Mouse (Mus musculus): Measurements from ENCODE around the gene C130074G19Rik. TPM values are rescaled to one million over a fixed set of nuclear protein-coding genes. Genes with fewer than 3 reads are reported as not detected.

Gene C130074G19Rik
- polyA plus RNA-seq, 1 experiment from 2014 or later = 1.1 TPM

DNA sequence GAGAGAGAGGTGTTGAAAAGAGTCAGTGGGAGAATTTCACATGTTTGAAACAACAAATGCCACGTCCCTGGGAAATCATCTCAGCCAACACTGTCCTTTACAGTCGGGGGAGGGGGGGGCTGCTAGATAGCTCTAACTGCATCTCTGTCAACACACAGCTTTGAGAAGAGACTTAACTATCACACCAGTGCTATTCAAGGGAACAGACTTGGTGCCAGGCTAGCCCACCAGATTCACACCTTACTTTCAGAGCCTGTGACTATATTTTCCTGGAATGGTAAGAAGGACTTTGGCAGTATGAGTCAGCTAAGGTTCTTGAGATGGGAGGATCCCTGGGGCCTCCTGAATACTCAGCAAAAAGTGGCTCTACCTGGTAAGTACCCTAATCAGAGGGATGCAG is 5.7 kb downstream of the C130074G19Rik start:
- no peak for DNase-seq (ENCODE audit: low spot score)

- no peak for DNase-seq (ENCODE audit: low spot score)
Observed at GRCm38 (mm10) chr1:184873910-184874309, 9.1 kb downstream of the C130074G19Rik start.

GRCm38 (mm10) chr1:184872069-184872819 is 10.8 kb downstream of the C130074G19Rik start:
- no peak for DNase-seq (ENCODE audit: low spot score)

GRCm38 (mm10) chr1:184871506-184871905 is 11.5 kb downstream of the C130074G19Rik start:
- no peak for DNase-seq (ENCODE audit: low spot score)

DNA sequence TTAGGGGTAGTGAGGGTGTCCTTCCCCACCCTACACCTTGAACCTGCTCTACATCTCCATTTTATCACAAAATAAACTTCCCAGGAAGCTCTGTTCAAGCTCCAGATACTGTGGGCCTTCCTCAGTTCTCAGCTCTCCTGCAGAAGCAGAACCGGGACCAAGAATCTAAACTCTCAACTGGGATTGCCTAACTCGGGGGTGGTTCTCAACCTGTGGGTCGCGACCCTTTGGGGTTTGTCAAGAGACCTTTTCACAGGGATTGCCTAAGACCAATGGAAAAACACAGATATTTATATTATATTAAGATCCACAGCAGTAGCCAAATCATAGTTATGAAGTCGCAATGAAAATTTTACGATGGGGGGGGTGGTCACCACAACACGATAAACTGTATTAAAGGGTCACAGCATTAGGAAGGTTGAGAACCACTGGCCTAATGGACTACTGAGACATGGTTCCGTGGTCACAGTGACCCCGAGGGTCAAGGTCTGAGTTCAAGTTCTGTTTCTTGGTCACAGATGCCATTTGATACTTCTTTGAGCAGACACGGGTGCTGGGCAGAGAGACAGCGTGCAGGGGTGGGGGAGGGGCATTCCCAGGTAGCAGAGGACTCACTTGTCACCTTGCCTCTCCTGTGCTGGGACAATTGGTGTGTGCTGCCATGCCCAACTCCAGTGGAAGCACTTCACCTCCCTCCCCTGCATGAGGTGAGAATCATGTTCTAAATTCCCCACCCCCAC is 12.2 kb downstream of the C130074G19Rik start:
- no peak for DNase-seq (ENCODE audit: low spot score)

DNA sequence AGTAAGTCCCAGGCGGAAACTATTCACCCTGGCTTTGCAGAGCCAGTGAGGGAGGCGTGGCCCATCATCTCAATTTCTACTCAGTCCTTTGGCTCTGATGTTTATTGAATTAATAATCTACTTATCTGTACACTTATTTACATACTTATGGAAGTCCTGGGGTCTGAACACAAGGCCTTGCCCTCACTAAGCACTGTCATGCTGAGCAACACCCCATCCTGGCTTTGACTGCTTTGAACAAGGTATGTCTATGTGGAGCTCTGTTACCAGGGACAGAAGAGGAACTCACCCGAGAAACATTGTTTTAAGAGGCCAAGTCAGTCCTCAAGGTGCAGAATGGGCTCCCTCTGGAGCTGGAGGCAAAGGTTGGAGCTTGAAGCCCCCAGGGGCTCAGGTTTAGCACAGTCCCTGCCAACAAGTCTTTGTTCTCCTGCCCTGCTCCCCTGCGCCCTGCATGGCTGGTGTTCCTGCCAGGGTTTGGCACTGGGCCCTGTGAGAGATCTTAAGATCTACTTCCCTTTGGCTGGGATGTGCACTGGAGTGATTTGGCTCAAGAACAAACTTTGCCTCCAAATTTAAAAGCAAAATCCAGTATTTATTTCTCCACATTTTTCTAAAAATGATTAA is 13.0 kb downstream of the C130074G19Rik start:
- DNase-seq (ENCODE audit: low spot score) = no peak

DNA sequence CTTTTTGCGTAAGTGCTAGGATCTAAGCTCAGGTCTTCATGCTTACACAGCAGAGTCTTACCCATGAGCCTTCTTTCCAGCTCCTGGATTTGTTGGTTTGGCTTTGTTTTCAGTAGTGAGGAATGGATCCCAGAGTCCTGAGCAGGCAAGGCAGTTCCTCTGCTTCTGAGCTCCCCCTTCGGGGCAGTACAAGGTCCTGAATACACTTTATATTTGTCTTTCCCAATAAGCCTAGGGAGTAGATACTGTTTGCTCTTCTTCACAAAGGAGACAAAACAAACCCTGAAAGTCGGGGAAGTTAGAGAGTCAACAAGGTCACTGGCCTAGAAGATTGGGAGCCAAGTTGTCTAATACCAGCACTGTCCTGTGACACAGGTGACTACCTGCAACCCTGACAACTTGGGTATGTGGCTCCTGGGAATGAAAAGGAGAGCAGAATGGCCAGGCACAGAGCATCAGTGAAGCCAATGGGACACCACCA is 15.3 kb downstream of the C130074G19Rik start:
- DNase-seq (ENCODE audit: low spot score) = no peak

- DNase-seq (ENCODE audit: low spot score) = no peak
Observed at GRCm38 (mm10) chr1:184864381-184864801, 18.6 kb downstream of the C130074G19Rik start.

DNA sequence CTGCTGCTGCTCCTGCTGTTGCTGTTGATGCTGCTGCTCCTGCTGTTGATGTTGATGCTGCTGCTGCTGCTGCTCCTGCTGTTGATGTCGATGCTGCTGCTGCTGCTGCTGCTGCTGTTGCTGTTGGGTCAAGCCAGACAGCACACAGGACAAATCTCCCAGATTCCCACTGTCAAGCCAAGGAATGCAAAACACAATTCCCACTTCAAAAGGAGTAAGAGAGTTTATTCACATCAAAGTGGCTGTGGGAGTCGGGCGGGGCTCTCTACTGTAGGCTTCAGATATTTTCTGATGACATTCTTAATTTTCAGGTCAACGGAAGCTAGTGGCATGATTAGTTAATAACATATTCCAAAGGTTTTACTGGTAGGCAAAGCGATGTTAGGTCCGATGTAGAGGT is 20.4 kb downstream of the C130074G19Rik start:
- no peak for DNase-seq (ENCODE audit: low spot score)

GRCm38 (mm10) chr1:184861551-184861950 is 21.5 kb downstream of the C130074G19Rik start:
- no peak for DNase-seq (ENCODE audit: low spot score)

DNA sequence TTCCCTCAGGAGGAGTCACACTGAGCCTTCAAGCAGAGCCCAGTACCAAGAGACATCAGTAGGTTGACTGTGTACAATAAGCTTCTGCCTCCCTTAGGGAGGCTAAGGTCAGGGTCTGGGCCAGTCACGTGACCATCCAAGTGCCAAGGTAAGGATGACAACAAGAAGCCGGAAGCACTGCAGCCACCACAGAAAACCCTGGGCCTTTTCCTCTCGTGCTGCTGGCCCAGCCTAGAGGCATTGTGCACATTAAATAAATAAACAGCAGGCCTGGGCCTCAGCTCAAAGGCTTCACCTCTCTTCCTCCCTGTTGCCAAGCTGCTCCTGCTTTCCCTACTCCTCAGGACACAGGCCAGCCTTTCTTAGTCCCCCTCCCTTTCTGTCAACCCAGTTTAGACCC is 22.7 kb downstream of the C130074G19Rik start:
- DNase-seq (ENCODE audit: low spot score) = no peak

DNA sequence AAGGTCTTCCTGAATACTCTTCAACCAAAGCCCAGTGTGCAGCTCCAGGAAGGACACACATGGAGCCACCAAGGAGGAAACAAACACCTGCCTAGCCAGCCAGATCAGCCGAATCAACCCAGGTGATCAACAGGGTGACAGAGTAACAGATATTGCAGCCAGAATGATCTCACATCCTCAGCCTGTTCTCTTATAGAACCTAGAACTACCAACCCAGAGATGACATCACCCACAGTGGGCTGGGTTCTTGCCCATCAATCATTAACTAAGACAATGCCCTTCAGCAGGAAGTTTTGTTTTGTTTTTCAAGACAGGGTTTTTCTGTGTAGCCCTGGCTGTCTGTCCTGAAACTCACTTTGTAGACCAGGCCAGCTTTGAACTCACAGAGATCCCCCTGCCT is 24.8 kb downstream of the C130074G19Rik start:
- DNase-seq (ENCODE audit: low spot score) = no peak

- no peak for DNase-seq (ENCODE audit: low spot score)
Observed at GRCm38 (mm10) chr1:184857216-184857615, 25.8 kb downstream of the C130074G19Rik start.

DNA sequence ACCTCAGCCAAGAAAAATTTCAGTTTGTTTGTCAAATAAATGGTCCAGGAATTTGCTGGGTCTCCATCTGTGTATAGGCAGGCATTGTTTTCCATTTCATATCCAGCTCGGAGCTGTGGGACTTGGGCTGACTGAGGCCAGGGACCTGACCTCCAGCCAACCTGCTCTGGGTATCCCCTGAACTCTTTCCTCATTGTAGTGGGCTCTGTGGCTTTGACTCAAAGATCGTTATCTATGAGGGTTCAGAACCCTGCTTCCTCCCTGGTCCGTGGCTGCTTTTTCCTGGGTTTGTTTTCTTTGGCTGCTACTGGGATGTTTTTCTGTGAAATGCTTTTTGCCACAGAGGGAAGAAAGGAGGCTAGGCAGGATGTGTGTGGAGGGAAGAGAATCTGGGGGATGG is 29.1 kb downstream of the C130074G19Rik start:
- no peak for DNase-seq (ENCODE audit: low spot score)

GRCm38 (mm10) chr1:184853339-184853738 is 29.7 kb downstream of the C130074G19Rik start:
- DNase-seq (ENCODE audit: low spot score) = no peak

DNA sequence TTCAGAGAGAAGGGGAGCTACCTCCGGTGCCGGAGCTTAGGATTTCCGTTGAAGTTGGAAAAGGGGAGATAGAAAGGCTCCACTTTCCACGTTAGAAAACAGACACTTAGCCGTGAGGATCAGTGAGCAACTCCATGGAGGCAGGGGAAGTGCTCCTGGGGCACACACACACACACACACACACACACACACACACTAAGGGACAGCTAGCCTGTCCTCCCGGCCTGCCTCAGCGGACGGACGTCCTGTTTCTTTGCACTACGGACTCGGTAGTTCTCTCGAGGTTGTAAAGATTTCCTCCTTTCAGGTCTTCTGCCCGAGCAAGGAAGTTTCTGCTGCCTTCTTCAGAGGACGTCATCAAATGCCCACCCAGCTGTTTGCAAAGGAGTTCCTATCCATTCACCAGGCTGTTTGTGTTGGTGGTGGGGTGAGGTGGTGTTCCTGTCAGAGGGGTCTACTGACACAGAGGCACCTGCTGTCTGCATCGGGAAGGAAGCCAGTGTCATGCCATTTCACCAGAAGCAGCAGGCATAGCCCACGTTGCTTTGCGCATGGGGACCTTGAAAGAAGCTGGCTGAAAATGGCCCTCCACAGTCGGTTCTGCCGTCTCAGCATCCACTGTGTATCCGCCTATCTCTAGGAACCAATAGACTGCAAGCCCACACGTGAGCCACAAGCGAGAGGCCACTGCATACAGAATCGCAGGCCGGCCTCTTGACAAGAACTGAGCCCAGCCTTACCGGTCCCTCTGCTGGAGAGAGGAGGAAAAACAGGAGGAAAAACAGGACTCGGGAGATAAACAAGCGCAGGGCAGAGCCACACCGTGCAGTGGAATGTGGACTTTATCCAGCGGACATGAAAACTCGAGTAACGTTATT is 31.0 kb downstream of the C130074G19Rik start:
- peak; percentile 66 for DNase-seq (ENCODE audit: low spot score)

GRCm38 (mm10) chr1:184851166-184851565 is 31.9 kb downstream of the C130074G19Rik start:
- DNase-seq (ENCODE audit: low spot score) = no peak

- no peak for DNase-seq (ENCODE audit: low spot score)
Observed at GRCm38 (mm10) chr1:184846973-184847372, 36.0 kb downstream of the C130074G19Rik start.

DNA sequence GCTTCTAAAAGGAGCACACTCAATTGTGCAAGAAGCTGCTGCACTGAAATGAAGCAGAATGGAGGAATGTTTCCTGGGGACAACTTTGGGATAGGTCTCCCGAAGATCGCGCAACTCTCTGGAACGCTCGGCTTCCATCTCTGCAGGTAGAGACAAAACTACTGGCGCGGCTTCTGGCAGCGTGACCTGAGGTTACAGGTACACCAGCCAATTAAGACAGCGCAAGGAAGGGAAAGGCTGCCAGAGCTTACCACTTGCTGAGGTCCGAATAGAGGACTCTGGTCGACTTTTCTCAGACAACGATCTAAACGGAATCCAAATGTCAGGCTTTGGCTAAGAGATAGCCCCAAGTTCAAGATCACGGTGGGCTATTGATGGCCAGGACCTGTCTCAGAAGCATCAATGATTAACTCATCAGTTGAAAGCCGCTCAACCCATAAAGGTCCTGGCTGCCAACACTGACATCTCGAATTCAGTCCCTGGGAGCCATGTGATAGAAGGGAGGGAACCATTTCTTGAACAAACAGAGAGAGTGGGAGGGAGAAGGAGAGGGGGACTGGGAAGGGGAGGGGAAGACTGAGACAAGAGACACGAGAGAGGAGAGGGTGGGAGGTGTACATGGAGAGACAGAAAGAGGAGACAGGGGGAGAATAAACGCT is 36.8 kb downstream of the C130074G19Rik start, which contains the start of gene Marc2:
Gene Marc2, minus strand, starts transcription at position 360 of the 659 bp plus-strand sequence.
- DNase-seq (ENCODE audit: low spot score) = no peak
